Mouse (Mus musculus) liver, postnatal 0 days (tissue): ENCODE data around the gene Slmap.

ENCODE experiments used
- CTCF ChIP-seq: sonication (generic); IDR thresholded peaks from 2 replicates; pipeline ENCODE4 v1.5.1; 2016; ENCODE audit warnings: antibody characterized with exemption, low read depth
- EP300 ChIP-seq: IDR thresholded peaks from 2 replicates; pipeline ENCODE4 v1.6.1; 2016; ENCODE audit warnings: antibody characterized with exemption, low read depth, mild to moderate bottlenecking

GRCm38 (mm10) chr14:26488329-26489020, 46.3 kb downstream of the Slmap start:
- no peak for TF ChIP-seq CTCF
- TF ChIP-seq EP300: no peak
